Mouse (Mus musculus) limb, embryonic 10.5 days (tissue): ENCODE results near the gene Itgb1. TPM values are rescaled to one million over a fixed set of nuclear protein-coding genes. Genes with fewer than 3 reads are reported as not detected.

Experiments used
- polyA plus RNA-seq: library from polyadenylated mRNA; unstranded; fragments of >200 nt; fragmentation: Nextera tagmentation; extraction: Ambion mirVana; gene quantifications from 2 replicates; pipeline ENCODE4 v1.2.1, GENCODE M21; 2016

Itgb1 gene
- polyA plus RNA-seq, 1 experiment from 2014 or later, result 154 TPM

Other genes with a start within 250 kb of the Itgb1 start
- not detected in 2 replicates for gene Gm3952, start 113.0 kb downstream of the Itgb1 start, polyA plus RNA-seq